In the genomic region with DNA sequence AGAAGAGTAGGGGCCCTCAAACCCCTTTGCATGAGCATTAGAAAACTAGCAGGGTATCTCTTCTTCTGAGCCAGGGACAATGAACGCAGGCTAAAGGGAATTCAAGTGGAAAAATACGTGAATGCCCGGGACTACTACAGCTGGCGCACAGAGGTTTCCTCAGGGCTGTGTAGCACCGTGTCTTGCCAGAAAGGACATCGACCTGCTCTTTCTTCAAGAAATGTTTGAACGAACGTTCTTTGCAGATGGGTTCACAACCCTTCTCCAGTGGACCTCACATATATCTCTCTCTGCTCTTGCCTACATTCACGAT, we compare ENCODE assay signal across 15 mouse cellular contexts. TPM values are rescaled to one million over a fixed set of nuclear protein-coding genes. Genes with fewer than 3 reads are reported as not detected.
DNase-seq lines count a peak whose midpoint lies in the region; ATAC-seq and TF ChIP-seq lines count a peak whose summit lies in the region.
"Had no signal": no experiment of that assay in that cellular context is flagged by ENCODE, and none has a peak within 500 bp of the region (broad histone marks: within the 10 kb centered on the region; RNA-seq: fewer than 3 reads in every experiment).

No protein-coding gene starts in this region.

- no peaks in the 10 kb centered on the region for H3K36me3 ChIP-seq in heart, embryonic 10.5 days
- H3K36me3 ChIP-seq in ES-Bruce4 (ENCODE audit: control insufficient read depth, insufficient read depth, low read length, poor library complexity, severe bottlenecking): no peaks in the 10 kb centered on the region
- no peaks in the 10 kb centered on the region for H3K36me3 ChIP-seq in forebrain, embryonic 15.5 days
- H3K36me3 ChIP-seq in midbrain, embryonic 12.5 days: no peaks in the 10 kb centered on the region

- no peaks in the 10 kb centered on the region for H3K9me3 ChIP-seq in heart, embryonic 10.5 days
- H3K9me3 ChIP-seq in ES-Bruce4 (replicated peaks; ENCODE audit: control insufficient read depth, insufficient read depth, low read length, poor library complexity, severe bottlenecking): no peaks in the 10 kb centered on the region
- no peaks in the 10 kb centered on the region for H3K9me3 ChIP-seq in forebrain, embryonic 15.5 days
- no peaks in the 10 kb centered on the region for H3K9me3 ChIP-seq in midbrain, embryonic 12.5 days

- no peak overlapping the region; the same call in 1 of the 2 replicates for H3K9ac ChIP-seq in ES-Bruce4 (ENCODE audit: low read depth, poor library complexity, severe bottlenecking)
- H3K9ac ChIP-seq in forebrain, embryonic 15.5 days (replicated peaks): no peak overlapping the region
- no peak overlapping the region for H3K9ac ChIP-seq in midbrain, embryonic 12.5 days (replicated peaks)
- H3K9ac ChIP-seq: liver, embryonic 14.5 days had no signal

- intact Hi-C loops in heart, postnatal 25 days (cut with DNase I): no loop called here
- intact Hi-C loops in left cerebral cortex, postnatal 14 days (cut with DNase I): no loop called here

- TF ChIP-seq CTCF in ES-Bruce4 (IDR thresholded peaks at IDR 0.05; ENCODE audit: low read depth, low read length): no peak

- 2% methylated on average over 9 of the region's 9 CpGs for WGBS in heart, embryonic 10.5 days
- WGBS in forebrain, embryonic 15.5 days: 5% methylated on average over 9 of the region's 9 CpGs
- 3% methylated on average over 9 of the region's 9 CpGs for WGBS in midbrain, embryonic 12.5 days

- no peak for ATAC-seq in forebrain, embryonic 15.5 days (replicated peaks)
- no peak for ATAC-seq in midbrain, embryonic 12.5 days (ENCODE audit: low FRiP score, low read depth)

- TF ChIP-seq POLR2A in ES-Bruce4 (IDR thresholded peaks at IDR 0.05; ENCODE audit: insufficient read depth, low read length): no peak

- peaks cover 4% of the 10 kb centered on the region; the same call in 1 of the 2 replicates for H3K4me1 ChIP-seq in heart, embryonic 10.5 days
- peaks cover 2% of the 10 kb centered on the region for H3K4me1 ChIP-seq in ES-Bruce4 (ENCODE audit: control insufficient read depth, insufficient read depth, low read length)
- H3K4me1 ChIP-seq in forebrain, embryonic 15.5 days: peaks cover 9% of the 10 kb centered on the region
- H3K4me1 ChIP-seq in midbrain, embryonic 12.5 days: peaks cover 12% of the 10 kb centered on the region

- no peak for DNase-seq in heart, embryonic 10.5 days (ENCODE audit: low spot score)
- no peak for DNase-seq in heart, postnatal 25 days (ENCODE audit: low spot score)
- no peak for DNase-seq in thymus, postnatal 14 days
- DNase-seq in left cerebral cortex, postnatal 14 days (ENCODE audit: low spot score in 2 of 2): no peak
- no peak for DNase-seq in cerebellum, adult 9-10 months
- DNase-seq: adrenal gland, postnatal 14 days; cerebellum, adult 18-20 months; gastrocnemius, postnatal 25 days; kidney, adult 2 months; thymus, adult 18-20 months had no signal

- H3K4me2 ChIP-seq in forebrain, embryonic 15.5 days (replicated peaks): peak overlapping the region; percentile 22; the same call in 1 of the 2 replicates
- H3K4me2 ChIP-seq in midbrain, embryonic 12.5 days (replicated peaks): peak overlapping the region; percentile 30

- peak overlapping the region; percentile 41 for H3K4me3 ChIP-seq in heart, embryonic 10.5 days
- H3K4me3 ChIP-seq in ES-Bruce4 (ENCODE audit: low read depth, low read length): peak overlapping the region; percentile 12; the same call in 1 of the 2 replicates
- no peak overlapping the region for H3K4me3 ChIP-seq in forebrain, embryonic 15.5 days
- 0 out of 2 replicates have a peak overlapping the region, but pooled peaks have one; percentile 8 for H3K4me3 ChIP-seq in midbrain, embryonic 12.5 days
- H3K4me3 ChIP-seq: layer of hippocampus, adult 2 months had no signal

- peaks cover 74% of the 10 kb centered on the region for H3K27me3 ChIP-seq in heart, embryonic 10.5 days (ENCODE audit: insufficient read depth, poor library complexity, severe bottlenecking)
- H3K27me3 ChIP-seq in ES-Bruce4 (ENCODE audit: control insufficient read depth, insufficient read depth, low read length, poor library complexity, severe bottlenecking): peaks cover 19% of the 10 kb centered on the region
- peaks cover 81% of the 10 kb centered on the region for H3K27me3 ChIP-seq in forebrain, embryonic 15.5 days
- H3K27me3 ChIP-seq in midbrain, embryonic 12.5 days: peaks cover 84% of the 10 kb centered on the region

- no peak for TF ChIP-seq EP300 in ES-Bruce4 (IDR thresholded peaks at IDR 0.05; ENCODE audit: insufficient read depth, low read depth, low read length)

- H3K27ac ChIP-seq in heart, embryonic 10.5 days: no peak overlapping the region
- no peak overlapping the region for H3K27ac ChIP-seq in ES-Bruce4 (ENCODE audit: insufficient read depth, low read length)
- H3K27ac ChIP-seq in forebrain, embryonic 15.5 days (replicated peaks): no peak overlapping the region
- no peak overlapping the region for H3K27ac ChIP-seq in midbrain, embryonic 12.5 days (replicated peaks)
- H3K27ac ChIP-seq: layer of hippocampus, adult 2 months; liver, embryonic 14.5 days had no signal

RNA-seq across cellular contexts. Expression of a gene that starts 12.5 kb away (rescaled TPM):
- 0.06 TPM in 1 of 2 replicates, not detected in the other for polyA plus RNA-seq in heart, embryonic 10.5 days (2016; fragmentation: Nextera tagmentation; extraction: Ambion mirVana)
- total RNA-seq in heart, postnatal 25 days (2021): not detected
- not detected in 2 replicates for polyA plus RNA-seq in ES-Bruce4 (2011; ENCODE audit: insufficient read depth, insufficient read length, low read depth, missing spikeins)
- polyA plus RNA-seq in forebrain, embryonic 15.5 days (2015; fragmentation: Nextera tagmentation; extraction: Ambion mirVana): 7.1 and 13.1 TPM in 2 replicates
- polyA plus RNA-seq in midbrain, embryonic 12.5 days (2016; fragmentation: Nextera tagmentation; extraction: Ambion mirVana): 0.73 and 4.5 TPM in 2 replicates
- total RNA-seq in left cerebral cortex, postnatal 14 days (2021): under 1 TPM; 0.24 to 0.49 TPM
- total RNA-seq: adrenal gland, postnatal 14 days; gastrocnemius, postnatal 25 days; layer of hippocampus, adult 2 months had no signal
- polyA plus RNA-seq: kidney, adult 2 months; liver, embryonic 14.5 days had no signal
